Mouse (Mus musculus) ES-Bruce4 (cell line): ENCODE measurements around the gene Jph2. TPM values are rescaled to one million over a fixed set of nuclear protein-coding genes. Genes with fewer than 3 reads are reported as not detected.

Source experiments
- H3K27ac ChIP-seq: 2 replicates; pipeline ENCODE4 v1.5.1; 2012; ENCODE audit warnings: low read length, inconsistent platforms; ENCODE audit not compliant: insufficient read depth
- H3K27me3 ChIP-seq: 2 replicates; pipeline ENCODE4 v1.6.1; 2012; ENCODE audit warnings: mild to moderate bottlenecking, low read length, inconsistent platforms; ENCODE audit not compliant: control insufficient read depth, poor library complexity, insufficient read depth, severe bottlenecking
- H3K36me3 ChIP-seq: 2 replicates; pipeline ENCODE4 v1.6.1; 2012; ENCODE audit warnings: inconsistent platforms, mild to moderate bottlenecking, low read length, moderate library complexity; ENCODE audit not compliant: control insufficient read depth, poor library complexity, insufficient read depth, severe bottlenecking
- H3K4me1 ChIP-seq: one replicate; pipeline ENCODE4 v1.8.1; 2011; ENCODE audit warnings: low read length; ENCODE audit not compliant: control insufficient read depth, insufficient read depth
- H3K4me3 ChIP-seq: 2 replicates; pipeline ENCODE4 v1.5.1; 2011; ENCODE audit warnings: low read depth, mild to moderate bottlenecking, low read length
- H3K9ac ChIP-seq: 2 replicates; pipeline ENCODE4 v1.6.1; 2012; ENCODE audit warnings: low read depth, mild to moderate bottlenecking, inconsistent platforms; ENCODE audit not compliant: poor library complexity, severe bottlenecking
- H3K9me3 ChIP-seq: replicated peaks from 2 replicates; pipeline ENCODE4 v1.6.1; 2012; ENCODE audit warnings: mild to moderate bottlenecking, low read length, inconsistent platforms; ENCODE audit not compliant: control insufficient read depth, poor library complexity, insufficient read depth, severe bottlenecking
- CTCF ChIP-seq: IDR thresholded peaks from one replicate; pipeline ENCODE4 v1.8.1; 2011; ENCODE audit warnings: low read depth, low read length
- EP300 ChIP-seq: IDR thresholded peaks from 2 replicates; pipeline ENCODE4 v1.6.1; 2011; ENCODE audit warnings: low read depth, low read length; ENCODE audit not compliant: insufficient read depth
- POLR2A ChIP-seq: IDR thresholded peaks from one replicate; pipeline ENCODE4 v1.8.1; 2011; ENCODE audit warnings: low read length; ENCODE audit not compliant: insufficient read depth
- polyA plus RNA-seq: library from polyadenylated mRNA; stranded (reverse); fragments of >200 nt; gene quantifications from 2 replicates; pipeline ENCODE4 v1.2.4, GENCODE M21; 2011; ENCODE audit warnings: low read depth; ENCODE audit not compliant: missing spikeins, insufficient read depth, insufficient read length

The Jph2 gene
- polyA plus RNA-seq, 1 experiment, result 6.6 TPM

DNA sequence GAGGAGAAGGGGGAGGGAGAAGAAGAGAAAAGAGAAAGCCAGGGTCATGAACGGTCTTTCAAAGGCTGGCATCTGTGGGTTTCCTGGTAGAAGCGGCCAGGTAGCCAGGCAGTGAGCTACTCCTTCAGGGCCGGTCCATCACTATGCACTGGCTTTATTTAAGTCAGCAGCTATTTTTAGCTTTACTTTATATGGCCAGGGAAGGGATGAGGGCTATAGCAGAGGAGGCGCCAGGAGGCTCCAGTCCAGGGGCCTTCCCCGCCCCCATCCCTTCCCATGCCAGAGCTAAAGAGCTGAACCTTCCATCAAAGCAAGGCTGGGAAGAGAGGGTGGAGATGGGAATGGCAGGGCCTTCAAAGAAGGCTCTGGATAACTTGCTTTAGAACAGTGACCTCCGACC lies 5.4 kb downstream of the Jph2 start:
- Histone ChIP-seq H3K9ac (no peak overlapping the region), H3K27ac (no peak overlapping the region), H3K27me3 (no peaks in the 10 kb centered on the region), H3K4me1 (no peaks in the 10 kb centered on the region), H3K4me3 (no peak overlapping the region), H3K9me3 (no peaks in the 10 kb centered on the region), H3K36me3 (no peaks in the 10 kb centered on the region)
- TF ChIP-seq POLR2A, result no peak
- TF ChIP-seq CTCF, result no peak
- TF ChIP-seq EP300, result no peak

DNA sequence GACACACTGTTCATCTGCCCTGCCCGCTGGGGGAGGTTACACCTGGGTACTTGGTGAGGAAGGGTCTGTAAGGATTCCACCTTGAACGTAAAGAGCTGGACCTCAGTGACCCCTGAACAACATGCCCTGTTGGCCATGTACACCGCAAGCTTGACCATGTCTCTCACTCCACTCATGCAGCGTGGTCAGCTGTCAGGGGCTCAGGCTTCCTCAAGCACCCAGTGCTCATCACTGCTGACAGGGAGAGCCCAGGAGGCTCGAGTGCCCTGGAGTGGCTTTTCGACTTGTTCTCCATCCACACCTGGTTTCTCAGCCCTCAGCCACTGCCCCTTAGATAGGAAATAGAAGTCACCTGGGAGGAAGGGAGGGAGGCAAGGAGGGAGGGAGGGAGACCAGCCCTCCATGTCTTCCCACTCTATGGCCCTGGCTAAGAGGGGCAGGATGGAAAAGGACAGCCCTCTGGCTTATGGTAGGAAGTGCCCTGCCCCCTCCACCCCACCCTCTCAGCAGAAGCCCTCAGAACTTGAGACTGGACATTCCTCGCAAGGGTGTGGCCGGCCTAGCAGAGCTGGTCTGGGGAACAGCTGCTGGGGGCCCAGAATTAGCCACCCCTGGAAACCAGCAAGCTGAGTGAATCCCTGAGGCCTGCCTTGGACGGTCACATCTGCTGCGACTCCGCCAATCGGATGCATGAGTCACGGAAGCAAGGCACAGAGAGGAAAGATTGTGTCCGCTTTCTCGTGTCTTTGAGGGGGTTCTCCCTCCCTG lies 11.2 kb downstream of the Jph2 start:
- no peak overlapping the region for H3K4me3 ChIP-seq
- TF ChIP-seq POLR2A, result no peak
- TF ChIP-seq EP300, result peak; percentile 64; the same call in 1 of the 2 replicates
- TF ChIP-seq CTCF, result no peak
- peaks cover 4% of the 10 kb centered on the region for H3K4me1 ChIP-seq
- H3K9me3 ChIP-seq, result no peaks in the 10 kb centered on the region
- no peak overlapping the region for H3K9ac ChIP-seq
- H3K27me3 ChIP-seq, result no peaks in the 10 kb centered on the region
- H3K36me3 ChIP-seq, result no peaks in the 10 kb centered on the region
- H3K27ac ChIP-seq, result peak overlapping the region; percentile 33; the same call in 1 of the 2 replicates

DNA sequence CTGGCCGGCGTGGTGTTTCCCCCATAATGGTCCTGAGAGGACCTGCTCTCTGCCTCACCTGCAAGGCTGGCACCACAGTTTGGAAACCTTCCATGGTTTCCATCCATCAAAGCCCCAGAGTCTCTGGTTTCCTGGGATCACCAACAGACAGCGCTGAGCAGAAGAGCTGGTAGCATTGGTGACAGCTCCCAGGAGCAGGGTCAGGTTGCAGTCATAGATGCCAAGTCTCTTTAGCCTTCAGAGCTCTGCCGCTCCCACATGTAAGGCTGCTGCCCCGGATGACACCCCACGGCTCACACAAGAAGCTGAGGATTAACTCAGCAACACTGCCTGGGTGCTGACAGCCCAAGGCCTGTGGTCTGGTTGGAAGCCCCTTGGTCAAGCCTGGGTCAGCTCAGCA lies 12.7 kb downstream of the Jph2 start:
- Histone ChIP-seq H3K36me3 (no peaks in the 10 kb centered on the region), H3K4me3 (no peak overlapping the region), H3K27ac (no peak overlapping the region), H3K9me3 (no peaks in the 10 kb centered on the region), H3K9ac (no peak overlapping the region), H3K27me3 (no peaks in the 10 kb centered on the region), H3K4me1 (peaks cover 4% of the 10 kb centered on the region)
- TF ChIP-seq EP300 (no peak), POLR2A (no peak), CTCF (no peak)

DNA sequence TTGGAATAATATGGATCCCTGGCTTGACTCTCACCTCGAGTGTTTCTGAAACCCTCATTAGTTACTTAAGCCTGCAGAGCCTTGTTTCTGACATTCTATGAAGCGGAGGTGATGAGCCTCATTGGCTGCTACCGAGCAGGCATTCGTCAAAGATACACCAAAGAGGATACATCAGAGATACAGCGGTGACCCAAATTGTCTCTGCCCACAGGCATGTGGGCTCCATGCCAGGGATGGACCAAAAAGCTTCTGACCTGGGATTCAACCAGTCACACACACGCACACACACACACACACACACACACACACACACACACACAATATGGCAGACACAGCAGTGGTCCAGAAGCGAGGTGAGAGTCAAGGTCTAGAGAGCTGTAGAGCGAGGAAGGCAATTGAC lies 16.5 kb downstream of the Jph2 start:
- H3K9ac ChIP-seq, result no peak overlapping the region
- H3K36me3 ChIP-seq, result no peaks in the 10 kb centered on the region
- no peaks in the 10 kb centered on the region for H3K27me3 ChIP-seq
- H3K9me3 ChIP-seq, result no peaks in the 10 kb centered on the region
- peaks cover under 1% of the 10 kb centered on the region for H3K4me1 ChIP-seq
- H3K4me3 ChIP-seq, result no peak overlapping the region
- TF ChIP-seq POLR2A (no peak), EP300 (no peak), CTCF (no peak)
- no peak overlapping the region for H3K27ac ChIP-seq

DNA sequence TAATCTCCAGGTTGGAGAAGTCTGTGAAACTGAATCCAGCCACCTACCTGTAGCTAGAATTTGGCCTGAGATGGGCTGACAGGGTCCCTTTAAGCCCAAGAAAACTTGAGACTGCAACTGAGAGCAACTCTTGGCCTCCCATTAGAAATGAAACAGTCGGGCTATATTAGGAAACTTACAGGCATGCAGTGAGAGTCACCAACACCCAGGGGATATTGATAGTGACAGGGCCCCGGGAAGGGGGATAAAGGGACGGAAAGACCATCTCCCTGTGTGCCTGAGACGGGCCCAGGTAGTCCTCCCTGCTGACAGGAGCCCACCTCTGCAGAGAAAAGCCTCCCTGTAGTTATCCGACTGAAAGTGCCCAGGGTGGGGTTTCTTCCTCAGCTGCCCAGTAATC lies 18.4 kb downstream of the Jph2 start:
- no peaks in the 10 kb centered on the region for H3K27me3 ChIP-seq
- H3K4me3 ChIP-seq, result no peak overlapping the region
- H3K9me3 ChIP-seq, result no peaks in the 10 kb centered on the region
- H3K4me1 ChIP-seq, result no peaks in the 10 kb centered on the region
- no peak overlapping the region for H3K9ac ChIP-seq
- no peaks in the 10 kb centered on the region for H3K36me3 ChIP-seq
- TF ChIP-seq CTCF, result no peak
- TF ChIP-seq EP300, result no peak
- no peak for TF ChIP-seq POLR2A
- no peak overlapping the region for H3K27ac ChIP-seq

DNA sequence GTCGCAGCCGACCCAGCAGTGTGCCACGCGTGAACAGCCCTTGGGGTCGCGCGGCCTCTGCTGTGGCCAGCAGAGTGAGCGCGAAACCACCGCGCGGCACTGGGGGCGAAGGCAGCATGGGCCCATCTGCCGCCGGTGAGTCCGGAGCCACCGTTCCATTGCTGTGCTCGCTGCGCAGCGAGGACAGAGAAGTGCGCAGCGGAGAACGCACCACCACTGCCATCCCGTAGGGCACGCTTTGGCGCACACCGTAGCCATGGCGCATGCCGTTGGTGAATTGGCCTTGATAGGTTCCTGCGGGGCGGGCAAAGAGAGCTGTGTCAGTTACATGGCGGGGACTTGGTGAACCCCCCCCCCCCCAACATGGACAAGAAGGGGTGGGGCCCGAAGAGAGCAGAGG lies 21.7 kb downstream of the Jph2 start:
- H3K27me3 ChIP-seq, result no peaks in the 10 kb centered on the region

More for the DNA sequence above, 21.7 kb downstream of the Jph2 start:
- no peaks in the 10 kb centered on the region for H3K4me1 ChIP-seq
- H3K27ac ChIP-seq, result no peak overlapping the region
- TF ChIP-seq EP300 (no peak), CTCF (no peak), POLR2A (no peak)
- no peaks in the 10 kb centered on the region for H3K36me3 ChIP-seq
- no peaks in the 10 kb centered on the region for H3K9me3 ChIP-seq
- peak overlapping the region; percentile 7; the same call in 1 of the 2 replicates for H3K9ac ChIP-seq
- peak overlapping the region; percentile 16 for H3K4me3 ChIP-seq
